Mouse (Mus musculus) ES-Bruce4 (cell line): ENCODE measurements around the gene Tnfsf9.

Experiments used
- CTCF ChIP-seq: IDR thresholded peaks from one replicate; pipeline ENCODE4 v1.8.1; 2011; ENCODE audit warnings: low read depth, low read length
- EP300 ChIP-seq: IDR thresholded peaks from 2 replicates; pipeline ENCODE4 v1.6.1; 2011; ENCODE audit warnings: low read depth, low read length; ENCODE audit not compliant: insufficient read depth
- POLR2A ChIP-seq: IDR thresholded peaks from one replicate; pipeline ENCODE4 v1.8.1; 2011; ENCODE audit warnings: low read length; ENCODE audit not compliant: insufficient read depth

DNA sequence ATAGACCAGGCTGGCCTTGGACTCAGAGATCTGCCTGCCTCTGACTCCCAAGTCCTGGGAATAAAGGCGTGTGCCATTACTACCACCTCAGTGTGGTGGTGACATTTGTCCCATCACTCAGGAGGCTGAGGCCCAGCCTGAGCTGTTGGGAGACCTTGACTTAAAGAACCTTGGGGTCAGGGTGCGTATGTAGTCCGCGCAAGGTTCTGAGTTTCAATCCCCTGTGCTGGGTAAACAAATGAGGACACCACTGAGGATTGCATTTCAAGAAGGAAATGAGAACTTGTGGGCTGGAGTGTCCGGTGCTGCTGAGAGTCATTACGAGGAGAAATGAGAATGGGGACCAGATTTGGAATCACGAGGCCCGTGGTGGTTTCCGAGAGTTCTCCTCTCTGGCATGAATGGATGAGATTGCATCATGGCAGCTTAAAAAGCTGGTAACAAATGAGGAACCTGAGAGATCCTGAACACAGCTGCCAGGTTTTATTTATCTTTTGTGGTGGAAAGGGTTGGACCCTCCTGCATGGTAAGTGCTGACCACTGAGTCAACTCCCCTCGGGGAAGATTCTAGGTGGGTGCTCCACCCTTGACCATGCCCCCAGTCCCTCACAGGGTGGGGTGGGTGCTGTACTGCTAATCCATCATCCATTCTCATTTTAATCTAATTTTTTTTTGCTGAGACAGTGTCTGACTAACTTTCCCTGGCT lies 7.8 kb downstream of the Tnfsf9 start:
- TF ChIP-seq CTCF = no peak
- TF ChIP-seq EP300 = no peak
- TF ChIP-seq POLR2A = no peak
